Mouse (Mus musculus) lung, adult 2 months (tissue): Measurements from ENCODE around the gene Mrpl43. TPM values are rescaled to one million over a fixed set of nuclear protein-coding genes. Genes with fewer than 3 reads are reported as not detected.

Experiments used
- DNase-seq: peaks from one replicate; pipeline ENCODE4 v3.0.0; 2022
- H3K4me1 ChIP-seq: fragments of 200-500 bp; 2 replicates; pipeline ENCODE4 v1.6.1; 2011; ENCODE audit warnings: low read length; ENCODE audit not compliant: control insufficient read depth, insufficient read depth
- H3K4me3 ChIP-seq: fragments of 200-500 bp; replicated peaks from 2 replicates; pipeline ENCODE3; 2011; ENCODE audit warnings: low read depth, mild to moderate bottlenecking, control low read depth, low read length; ENCODE audit errors: extremely low read depth
- CTCF ChIP-seq: fragments of 200-500 bp; IDR thresholded peaks from 2 replicates; pipeline ENCODE4 v1.5.1; 2011; ENCODE audit warnings: mild to moderate bottlenecking, low read length, control low read depth; ENCODE audit not compliant: insufficient read depth
- POLR2A ChIP-seq: fragments of 200-500 bp; IDR thresholded peaks from 2 replicates; pipeline ENCODE4 v1.6.1; 2011; ENCODE audit warnings: low read depth, mild to moderate bottlenecking, control low read depth, low read length, borderline replicate concordance; ENCODE audit errors: extremely low read depth
- WGBS: fragments of 180-500 bp; shearing (Covaris S2); methylation state at CpG from one replicate; pipeline ENCODE4 v1.1.7; 2018; 5-methylcytosine and 5-hydroxymethylcytosine counted together
- polyA plus RNA-seq: library from polyadenylated mRNA; depleted of rRNA; stranded (reverse); fragments of >200 nt; gene quantifications from 2 replicates; pipeline ENCODE4 v1.2.3, GENCODE M21; 2012; rRNA removed

The Mrpl43 gene
- polyA plus RNA-seq, 1 experiment: 50.1 TPM

GRCm38 (mm10) chr19:44983366-44983765, 22.9 kb downstream of the Mrpl43 start:
- no peak for DNase-seq
- H3K4me3 ChIP-seq: no peak overlapping the region
- H3K4me1 ChIP-seq: no peaks in the 10 kb centered on the region
- 85% methylated on average over 6 of the region's 6 CpGs for WGBS
- TF ChIP-seq CTCF (no peak), POLR2A (no peak)

GRCm38 (mm10) chr19:44982477-44983115, 23.6 kb downstream of the Mrpl43 start:
- DNase-seq: no peak
- Histone ChIP-seq H3K4me1 (no peaks in the 10 kb centered on the region), H3K4me3 (no peak overlapping the region)
- TF ChIP-seq CTCF (no peak), POLR2A (no peak)
- WGBS: 51% methylated on average over 7 of the region's 7 CpGs

GRCm38 (mm10) chr19:44980787-44981186, 25.5 kb downstream of the Mrpl43 start:
- TF ChIP-seq POLR2A (no peak), CTCF (no peak)
- H3K4me1 ChIP-seq: no peaks in the 10 kb centered on the region
- DNase-seq: no peak
- WGBS: 82% methylated on average over 2 of the region's 2 CpGs
- H3K4me3 ChIP-seq: no peak overlapping the region

- H3K4me1 ChIP-seq: no peaks in the 10 kb centered on the region
- WGBS: 91% methylated on average over 6 of the region's 6 CpGs
- H3K4me3 ChIP-seq: no peak overlapping the region
- TF ChIP-seq POLR2A (no peak), CTCF (no peak)
- no peak for DNase-seq
Observed at GRCm38 (mm10) chr19:44977148-44977547, 29.1 kb downstream of the Mrpl43 start.

- Histone ChIP-seq H3K4me3 (no peak overlapping the region), H3K4me1 (no peaks in the 10 kb centered on the region)
- WGBS: 81% methylated on average over 6 of the region's 6 CpGs
- TF ChIP-seq CTCF: no peak
- no peak for TF ChIP-seq POLR2A
- no peak for DNase-seq
Observed at GRCm38 (mm10) chr19:44976636-44977035, 29.6 kb downstream of the Mrpl43 start.

GRCm38 (mm10) chr19:44968329-44968728, 37.9 kb downstream of the Mrpl43 start:
- DNase-seq: no peak
- WGBS: 81% methylated on average over 3 of the region's 3 CpGs
- no peak for TF ChIP-seq POLR2A
- no peak for TF ChIP-seq CTCF
- no peak overlapping the region for H3K4me3 ChIP-seq
- no peaks in the 10 kb centered on the region for H3K4me1 ChIP-seq

GRCm38 (mm10) chr19:44965978-44966377, 40.3 kb downstream of the Mrpl43 start:
- 98% methylated on average over 1 of the region's 1 CpGs for WGBS
- no peaks in the 10 kb centered on the region for H3K4me1 ChIP-seq
- H3K4me3 ChIP-seq: no peak overlapping the region
- TF ChIP-seq POLR2A (no peak), CTCF (no peak)
- no peak for DNase-seq

GRCm38 (mm10) chr19:44959633-44960032, 46.6 kb downstream of the Mrpl43 start:
- DNase-seq: no peak
- 100% methylated on average over 2 of the region's 2 CpGs for WGBS
- no peaks in the 10 kb centered on the region for H3K4me1 ChIP-seq
- H3K4me3 ChIP-seq: no peak overlapping the region
- TF ChIP-seq CTCF: no peak
- TF ChIP-seq POLR2A: no peak

Other genes with a start within 250 kb of the Mrpl43 start
- gene Slf2, start 75.3 kb downstream of the Mrpl43 start, polyA plus RNA-seq: 24.3 and 61.4 TPM in 2 replicates
- 9.1 and 10.6 TPM in 2 replicates for gene Sema4g, start 17.3 kb downstream of the Mrpl43 start, polyA plus RNA-seq
- gene Twnk, start 779 bp downstream of the Mrpl43 start, polyA plus RNA-seq: 4.2 and 7.2 TPM in 2 replicates
- 143 TPM in 2 replicates for gene Lzts2, start 8.0 kb upstream of the Mrpl43 start, polyA plus RNA-seq
- gene Pdzd7, start 39.3 kb upstream of the Mrpl43 start, polyA plus RNA-seq: 0.64 and 1.2 TPM in 2 replicates
- gene Sfxn3, start 41.1 kb upstream of the Mrpl43 start, polyA plus RNA-seq: 61.8 and 84.2 TPM in 2 replicates
- gene Kazald1, start 68.8 kb upstream of the Mrpl43 start, polyA plus RNA-seq: 10.4 and 11.0 TPM in 2 replicates
- not detected in 2 replicates for gene Tlx1, start 144.2 kb upstream of the Mrpl43 start, polyA plus RNA-seq
- gene Lbx1, start 229.4 kb upstream of the Mrpl43 start, polyA plus RNA-seq: 0.05 and 0.09 TPM in 2 replicates